Mouse (Mus musculus): ENCODE measurements around the gene Nkiras1.
"Not testable (repeated sequence)": the region's sequence is repeated elsewhere in the genome, so short reads cannot be mapped to it uniquely, and the experiment has no call there.

The Nkiras1 gene

GRCm38 (mm10) chr14:18270529-18271441 is at the start of gene Nkiras1, which contains the start of gene Rpl15:
Gene Nkiras1, plus strand, starts transcription at chr14:18271136.
Gene Rpl15, minus strand, starts transcription at chr14:18271391.
- peak; percentile 95 for DNase-seq (ENCODE audit: low spot score in 2 of 2)

DNA sequence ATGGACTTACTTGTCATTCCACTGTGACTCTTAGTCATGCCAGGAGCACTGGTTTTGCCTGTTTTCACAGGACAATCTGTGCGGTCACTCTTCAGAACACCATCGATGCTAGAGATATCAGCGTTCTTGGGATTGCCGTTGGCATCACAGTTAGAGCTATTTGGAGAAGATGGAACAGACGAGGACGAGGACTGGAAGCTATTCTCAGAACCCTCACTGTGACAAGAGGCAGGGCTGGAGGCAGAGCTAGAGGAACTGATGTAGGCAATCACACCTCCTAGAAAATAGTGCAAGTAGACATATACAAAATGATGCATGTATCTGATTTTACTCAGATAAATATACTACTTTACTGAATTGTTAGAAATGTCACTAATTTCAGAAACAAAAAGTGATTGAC is 49.0 kb upstream of the Nkiras1 start:
- DNase-seq (ENCODE audit: low spot score in 2 of 2) = no peak

DNA sequence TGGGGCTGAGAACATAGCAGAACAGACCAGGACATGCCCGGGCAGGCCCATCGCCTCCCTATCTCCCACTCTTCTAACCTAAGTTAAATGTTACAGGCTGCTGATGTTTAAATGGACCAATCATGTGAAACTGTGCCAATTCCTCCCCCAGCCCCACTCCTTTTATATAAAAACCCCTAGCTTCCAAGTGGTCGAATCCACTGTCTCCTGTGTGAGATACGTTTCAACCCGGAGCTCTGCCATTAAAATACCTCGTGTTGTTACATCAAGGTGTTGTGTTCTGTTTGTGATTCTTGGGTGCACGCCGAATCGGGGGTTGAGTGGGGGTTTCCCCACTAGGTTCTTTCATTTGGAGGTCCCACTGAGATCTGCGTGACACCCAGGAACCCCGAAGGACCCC is 45.5 kb upstream of the Nkiras1 start:
- DNase-seq (ENCODE audit: low spot score in 2 of 2) = not testable (repeated sequence)

GRCm38 (mm10) chr14:18226181-18226580 is 44.8 kb upstream of the Nkiras1 start:
- DNase-seq (ENCODE audit: low spot score in 2 of 2) = not testable (repeated sequence)

- not testable (repeated sequence) for DNase-seq (ENCODE audit: low spot score in 2 of 2)
These were observed 41.2 kb upstream of the Nkiras1 start for GRCm38 (mm10) chr14:18229751-18230150.

DNA sequence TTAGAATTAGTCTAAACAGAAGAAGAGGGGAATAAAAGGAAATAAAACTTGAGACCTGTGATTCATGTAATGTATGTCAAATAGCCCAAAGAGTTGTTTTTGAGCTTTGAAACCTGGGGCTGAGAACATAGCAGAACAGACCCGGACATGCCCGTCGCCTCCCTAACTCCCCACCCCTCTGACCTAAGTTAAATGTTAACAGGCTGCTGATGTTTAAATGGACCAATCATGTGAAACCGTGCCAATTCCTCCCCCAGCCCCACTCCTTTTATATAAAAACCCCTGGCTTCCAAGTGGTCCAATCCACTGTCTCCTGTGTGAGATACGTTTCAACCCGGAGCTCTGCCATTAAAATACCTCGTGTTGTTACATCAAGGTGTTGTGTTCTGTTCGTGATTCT is 39.1 kb upstream of the Nkiras1 start:
- not testable (repeated sequence) for DNase-seq (ENCODE audit: low spot score in 2 of 2)

- no peak for DNase-seq (ENCODE audit: low spot score in 2 of 2)
These were observed 37.9 kb upstream of the Nkiras1 start for GRCm38 (mm10) chr14:18233076-18233475.

DNA sequence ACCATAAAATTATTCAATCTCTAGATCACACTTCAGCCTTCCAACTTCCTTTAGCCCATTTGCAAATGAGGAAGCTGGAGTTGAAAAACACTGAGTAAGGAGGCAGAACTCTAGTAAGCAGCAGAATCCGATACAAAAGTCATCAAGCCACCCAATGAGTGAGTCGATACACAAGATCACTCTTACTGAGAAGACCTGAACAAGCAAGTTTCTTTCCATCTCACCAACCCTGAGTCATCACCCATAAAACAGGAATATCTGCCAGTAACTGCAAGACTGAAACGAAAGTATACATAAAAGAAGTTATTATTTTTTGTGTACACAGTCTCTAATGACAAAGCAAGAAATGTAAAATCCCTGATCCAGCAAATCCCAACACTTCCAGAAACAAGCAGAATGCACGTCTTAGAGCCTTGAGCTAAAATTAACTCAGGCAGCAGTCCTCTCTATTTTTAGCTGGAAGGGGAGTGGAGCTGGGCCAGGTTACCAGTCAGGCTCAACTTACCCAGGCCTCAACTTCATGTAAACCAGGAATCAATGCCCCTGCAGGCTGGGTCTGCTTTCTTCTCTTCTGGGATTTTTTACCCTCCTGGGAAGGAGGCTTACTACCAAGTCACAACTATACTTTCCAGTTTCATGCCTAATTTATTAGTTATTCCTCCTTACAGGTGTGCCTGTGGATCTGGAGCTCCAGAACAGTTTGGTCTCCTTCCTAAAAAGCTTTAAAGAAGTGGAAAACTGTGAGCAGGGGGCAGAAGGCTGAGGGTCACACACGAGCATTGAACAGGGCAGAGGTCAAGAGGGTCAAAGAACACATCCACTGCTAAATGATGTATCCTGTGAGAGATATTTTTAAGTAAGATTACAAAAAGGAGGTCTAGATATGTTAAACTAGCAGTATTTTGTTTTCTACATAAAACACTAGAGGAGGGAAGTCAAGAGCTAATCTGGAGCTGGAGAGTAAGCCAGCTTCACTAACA is 36.7 kb upstream of the Nkiras1 start:
- no peak for DNase-seq (ENCODE audit: low spot score in 2 of 2)

GRCm38 (mm10) chr14:18236496-18237235 is 34.3 kb upstream of the Nkiras1 start:
- DNase-seq (ENCODE audit: low spot score in 2 of 2) = not testable (repeated sequence)

DNA sequence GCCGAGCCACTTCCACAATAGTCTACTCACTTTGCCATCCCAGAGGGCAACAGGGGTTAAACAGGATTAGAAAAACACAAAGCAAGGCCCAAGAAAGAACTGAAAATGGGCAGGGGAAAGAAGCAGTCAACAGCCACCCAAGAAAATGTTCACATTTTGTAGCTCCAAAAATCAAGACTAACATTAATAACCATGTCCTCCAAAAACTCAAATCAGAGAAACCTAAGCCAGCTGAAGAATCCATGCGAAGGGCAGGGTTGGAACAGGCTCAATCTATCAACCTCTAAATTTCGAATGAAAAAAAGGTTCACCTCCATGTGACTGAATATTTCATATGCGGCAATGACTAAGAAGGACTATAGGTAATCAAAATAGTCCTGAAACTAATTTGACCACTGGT is 33.6 kb upstream of the Nkiras1 start:
- no peak for DNase-seq (ENCODE audit: low spot score in 2 of 2)

- DNase-seq (ENCODE audit: low spot score in 2 of 2) = peak; percentile 97 to 98
These were observed 32.7 kb upstream of the Nkiras1 start for GRCm38 (mm10) chr14:18238131-18238749.

DNA sequence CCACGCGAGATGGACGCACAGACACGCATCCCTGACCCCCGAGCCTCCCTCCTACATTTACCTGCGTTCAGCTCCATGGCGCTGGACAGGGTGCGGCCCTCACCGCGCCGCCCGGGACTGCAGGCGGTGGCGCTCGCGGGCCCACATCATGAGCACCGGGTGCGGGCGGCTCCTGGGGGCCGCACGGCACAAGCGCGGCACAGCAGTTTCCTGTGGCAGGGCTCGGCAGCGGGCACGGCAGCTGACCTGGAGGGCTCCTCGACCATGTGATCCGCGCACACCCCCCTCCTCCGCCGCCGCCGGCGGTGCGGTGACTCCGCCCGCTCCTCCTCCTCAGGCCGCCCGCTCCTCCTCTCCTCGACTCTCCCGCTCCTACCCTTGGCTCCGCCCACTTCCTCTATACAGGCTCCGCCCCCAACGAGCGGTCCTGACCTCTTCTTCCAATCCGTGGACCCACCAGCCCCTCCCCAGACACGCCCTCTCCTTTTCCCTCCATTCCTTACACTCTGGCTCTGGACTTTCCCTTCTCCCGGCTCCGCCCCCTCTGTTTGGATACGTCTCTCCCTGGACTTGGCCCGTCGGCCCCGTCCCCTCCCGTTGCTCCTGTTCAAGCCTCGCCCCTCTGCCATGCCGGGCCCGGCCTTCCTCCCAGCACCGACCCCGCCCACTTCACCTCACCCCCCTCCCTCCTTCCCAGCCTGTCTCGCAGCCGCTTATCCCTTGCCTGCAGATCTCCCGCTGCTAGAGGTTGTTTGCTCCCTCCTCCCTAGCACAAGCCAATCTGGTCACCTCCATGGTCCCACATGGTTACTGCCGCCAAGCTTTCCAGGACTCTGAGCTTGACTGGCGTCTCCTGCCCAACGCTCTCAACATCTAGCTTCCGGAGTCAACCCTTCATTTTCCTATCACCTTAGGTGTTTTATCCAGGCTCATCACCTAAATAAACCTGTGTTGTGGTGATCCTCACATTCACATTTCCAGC is 31.9 kb upstream of the Nkiras1 start, which contains the start of gene Nr1d2:
Gene Nr1d2 (minus strand): TSS at position 378 of the 982 bp plus-strand sequence.
- peak; percentile 96 to 97 for DNase-seq (ENCODE audit: low spot score in 2 of 2)

DNA sequence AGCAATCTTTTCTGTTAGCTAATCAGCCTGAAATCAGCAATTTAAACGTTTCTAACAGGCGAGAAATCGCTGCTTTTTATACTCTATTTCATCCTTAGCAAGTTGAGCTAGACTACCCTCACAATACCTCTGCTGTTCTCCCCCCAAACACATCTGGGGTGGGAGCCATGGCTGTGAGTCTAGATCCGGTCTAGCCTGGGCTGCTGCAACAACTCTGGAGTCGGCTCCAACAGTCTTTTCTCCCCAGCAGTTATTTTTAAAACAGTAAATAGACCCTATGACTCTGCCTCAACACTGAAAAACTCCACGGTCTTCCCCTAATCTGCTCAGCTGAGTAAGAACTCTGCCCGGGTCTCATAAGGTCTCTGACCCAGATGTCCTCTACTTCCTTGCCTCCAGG is 30.8 kb upstream of the Nkiras1 start:
- DNase-seq (ENCODE audit: low spot score in 2 of 2) = no peak

GRCm38 (mm10) chr14:18241786-18242185 is 29.1 kb upstream of the Nkiras1 start:
- no peak for DNase-seq (ENCODE audit: low spot score in 2 of 2)

- DNase-seq (ENCODE audit: low spot score in 2 of 2) = no peak
These were observed 28.3 kb upstream of the Nkiras1 start for GRCm38 (mm10) chr14:18242638-18243130.

- DNase-seq (ENCODE audit: low spot score in 2 of 2) = no peak
These were observed 9.7 kb upstream of the Nkiras1 start for GRCm38 (mm10) chr14:18261203-18261602.

DNA sequence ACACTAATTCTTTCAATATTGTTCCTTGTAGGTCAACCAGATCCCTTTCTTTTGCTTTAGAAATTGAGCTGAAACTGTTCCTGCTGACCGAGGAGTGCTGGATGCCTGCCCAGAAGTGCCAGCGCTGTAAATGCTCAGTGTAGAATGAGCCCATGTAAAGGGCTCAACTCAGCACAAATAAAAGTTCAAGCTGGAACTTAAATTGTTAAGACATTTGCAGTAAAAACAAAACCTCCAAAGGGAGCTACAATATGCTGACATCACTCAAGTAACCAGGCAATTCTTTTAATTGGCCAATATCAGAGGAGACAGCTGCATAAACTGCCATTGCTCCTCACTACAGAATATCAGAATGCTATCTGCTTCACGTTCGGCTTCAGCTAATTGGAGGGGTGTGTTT is 7.5 kb upstream of the Nkiras1 start:
- DNase-seq (ENCODE audit: low spot score in 2 of 2) = no peak

GRCm38 (mm10) chr14:18269947-18270528 is 898 bp upstream of the Nkiras1 start:
- not testable (repeated sequence) for DNase-seq (ENCODE audit: low spot score in 2 of 2)

DNA sequence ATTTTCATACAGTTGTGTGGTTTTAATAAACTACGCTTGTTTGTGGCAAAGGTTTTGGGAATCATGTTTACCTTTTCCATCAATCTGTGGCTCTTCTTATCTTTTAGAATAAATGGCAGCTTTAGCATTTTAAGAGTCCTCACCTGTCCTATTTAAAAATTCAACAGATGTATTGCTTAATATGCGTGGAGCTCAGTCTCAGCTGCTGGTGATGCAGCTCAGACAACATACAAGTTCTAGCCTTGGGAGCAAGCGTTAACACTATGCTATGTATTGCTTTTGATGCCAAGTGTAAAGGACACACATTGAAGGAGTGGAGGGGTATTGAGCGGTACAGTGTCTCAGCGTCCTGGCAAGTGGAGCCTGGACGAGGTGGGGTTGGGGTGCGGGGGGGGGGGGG is 730 bp downstream of the Nkiras1 start:
- no peak for DNase-seq (ENCODE audit: low spot score in 2 of 2)

All from natural killer cell, adult 2 months (primary cell).